Mouse (Mus musculus) hindbrain, embryonic 14.5 days (tissue): Measurements from ENCODE around the gene Kcnk15. TPM values are rescaled to one million over a fixed set of nuclear protein-coding genes. Genes with fewer than 3 reads are reported as not detected.

Source experiments
- ATAC-seq: fragments of 200-750 bp; cut with Nextera tagmentation; 2 replicates; pipeline ENCODE4 v1.8.0; 2017; ENCODE audit warnings: moderate number of reproducible peaks, mild to moderate bottlenecking, moderate TSS enrichment, moderate library complexity; ENCODE audit not compliant: low FRiP score
- DNase-seq: peaks from one replicate; pipeline ENCODE4 v3.0.0-alpha.2; 2015; ENCODE audit warnings: low spot score
- H3K27ac ChIP-seq: fragments of 300-500 bp; sonication (generic); 2 replicates; pipeline ENCODE4 v1.5.1; 2014; ENCODE audit warnings: mild to moderate bottlenecking, moderate library complexity
- H3K27me3 ChIP-seq: fragments of 300-500 bp; sonication (generic); 2 replicates; pipeline ENCODE4 v1.6.1; 2014; ENCODE audit warnings: mild to moderate bottlenecking, low read length, mixed read lengths; ENCODE audit not compliant: control insufficient read depth, insufficient read depth
- H3K36me3 ChIP-seq: fragments of 300-500 bp; sonication (generic); replicated peaks from 2 replicates; pipeline ENCODE4 v1.6.1; 2014; ENCODE audit not compliant: control insufficient read depth, insufficient read depth
- H3K4me1 ChIP-seq: fragments of 300-500 bp; sonication (generic); replicated peaks from 2 replicates; pipeline ENCODE4 v1.6.1; 2014; ENCODE audit warnings: antibody characterized with exemption, low read length, mixed read lengths; ENCODE audit not compliant: control insufficient read depth, insufficient read depth
- H3K4me2 ChIP-seq: fragments of 300-500 bp; sonication (generic); replicated peaks from 2 replicates; pipeline ENCODE4 v1.6.1; 2014; ENCODE audit warnings: mild to moderate bottlenecking, moderate library complexity
- H3K4me3 ChIP-seq: fragments of 300-500 bp; sonication (generic); replicated peaks from 2 replicates; pipeline ENCODE4 v1.5.1; 2014; ENCODE audit warnings: mild to moderate bottlenecking, low read length
- H3K9ac ChIP-seq: fragments of 300-500 bp; sonication (generic); 2 replicates; pipeline ENCODE4 v1.6.1; 2014
- H3K9me3 ChIP-seq: fragments of 300-500 bp; sonication (generic); 2 replicates; pipeline ENCODE4 v1.6.1; 2016; ENCODE audit warnings: low read length; ENCODE audit not compliant: control insufficient read depth
- WGBS: fragments of 180-500 bp; shearing (Covaris S2); extraction: QIAGEN DNeasy Blood & Tissue Kit; methylation state at CpG from one replicate; pipeline ENCODE4 v1.1.7; 2014; 5-methylcytosine and 5-hydroxymethylcytosine counted together
- polyA plus RNA-seq: library from polyadenylated mRNA; unstranded; fragments of >200 nt; fragmentation: Nextera tagmentation; extraction: Ambion mirVana; gene quantifications from 2 replicates; pipeline ENCODE4 v1.2.1, GENCODE M21; 2014

The Kcnk15 gene
- polyA plus RNA-seq, 1 experiment from 2014 or later, result not detected

- Histone ChIP-seq H3K4me1 (no peaks in the 10 kb centered on the region), H3K36me3 (no peaks in the 10 kb centered on the region), H3K27me3 (no peaks in the 10 kb centered on the region), H3K4me3 (no peak overlapping the region), H3K9me3 (no peaks in the 10 kb centered on the region), H3K9ac (no peak overlapping the region), H3K4me2 (no peak overlapping the region), H3K27ac (no peak overlapping the region)
- DNase-seq, result no peak
- ATAC-seq, result no peak
- 70% methylated on average over 11 of the region's 11 CpGs for whole genome bisulfite sequencing
These were observed 50.0 kb downstream of the Kcnk15 start for GRCm38 (mm10) chr2:163903461-163903860.

- Histone ChIP-seq H3K27me3 (no peaks in the 10 kb centered on the region), H3K9ac (no peak overlapping the region), H3K36me3 (no peaks in the 10 kb centered on the region), H3K4me2 (no peak overlapping the region), H3K4me1 (no peaks in the 10 kb centered on the region), H3K27ac (no peak overlapping the region), H3K4me3 (no peak overlapping the region), H3K9me3 (no peaks in the 10 kb centered on the region)
- DNase-seq (no peak), ATAC-seq (no peak)
- WGBS, result 82% methylated on average over 4 of the region's 4 CpGs
These were observed 50.9 kb downstream of the Kcnk15 start for GRCm38 (mm10) chr2:163904323-163904722.

- no peak overlapping the region for H3K4me2 ChIP-seq
These were observed 53.7 kb downstream of the Kcnk15 start for GRCm38 (mm10) chr2:163907131-163907530.

More at GRCm38 (mm10) chr2:163907131-163907530, 53.7 kb downstream of the Kcnk15 start:
- Histone ChIP-seq H3K27me3 (no peaks in the 10 kb centered on the region), H3K9ac (no peak overlapping the region), H3K9me3 (no peaks in the 10 kb centered on the region), H3K27ac (no peak overlapping the region), H3K36me3 (no peaks in the 10 kb centered on the region), H3K4me1 (no peaks in the 10 kb centered on the region), H3K4me3 (no peak overlapping the region)
- 58% methylated on average over 5 of the region's 5 CpGs for WGBS
- no peak for ATAC-seq
- DNase-seq, result no peak

Other genes starting within 250 kb of the Kcnk15 start
- 42.1 and 45.1 TPM in 2 replicates for gene Serinc3, start 208.5 kb upstream of the Kcnk15 start, polyA plus RNA-seq
- gene Pkig, start 195.3 kb upstream of the Kcnk15 start, polyA plus RNA-seq, result 107 and 117 TPM in 2 replicates
- 3.0 and 3.3 TPM in 2 replicates for gene Ada, start 103.4 kb upstream of the Kcnk15 start, polyA plus RNA-seq
- 0.23 TPM in 1 of 2 replicates, not detected in the other for gene Ccn5, start 32.8 kb upstream of the Kcnk15 start, polyA plus RNA-seq
- gene Rims4, start 65.0 kb downstream of the Kcnk15 start, polyA plus RNA-seq, result 7.1 and 8.9 TPM in 2 replicates
- 445 and 473 TPM in 2 replicates for gene Ywhab, start 141.3 kb downstream of the Kcnk15 start, polyA plus RNA-seq
- 1.6 and 2.2 TPM in 2 replicates for gene Pabpc1l, start 171.8 kb downstream of the Kcnk15 start, polyA plus RNA-seq
- gene Stk4, start 216.7 kb downstream of the Kcnk15 start, polyA plus RNA-seq, result 26.6 and 27.4 TPM in 2 replicates
- 48.3 and 48.9 TPM in 2 replicates for gene Tomm34, start 217.5 kb downstream of the Kcnk15 start, polyA plus RNA-seq